Mouse (Mus musculus): ENCODE measurements around the gene Syn2. TPM values are rescaled to one million over a fixed set of nuclear protein-coding genes. Genes with fewer than 3 reads are reported as not detected.

Gene Syn2
- polyA plus RNA-seq, 1 experiment from 2014 or later, result 81.4 TPM

GRCm38 (mm10) chr6:115124675-115125357, 9.9 kb upstream of the Syn2 start:
- Histone ChIP-seq H3K4me2 (ENCODE audit: low read depth, low read length) (no peak overlapping the region), H3K4me3 (ENCODE audit: low read depth, low read length) (no peak overlapping the region), H3K36me3 (ENCODE audit: control insufficient read depth, insufficient read depth, low read length) (no peaks in the 10 kb centered on the region), H3K27ac (ENCODE audit: low read depth, low read length) (no peak overlapping the region), H3K4me1 (ENCODE audit: control insufficient read depth, insufficient read depth, low read length) (peaks cover 16% of the 10 kb centered on the region), H3K27me3 (ENCODE audit: control insufficient read depth, insufficient read depth, low read length) (no peaks in the 10 kb centered on the region), H3K9me3 (ENCODE audit: control insufficient read depth, low read length) (no peaks in the 10 kb centered on the region), H3K9ac (replicated peaks; ENCODE audit: low read depth, low read length) (no peak overlapping the region)
- 50% methylated on average over 2 of the region's 2 CpGs for WGBS
- ATAC-seq (ENCODE audit: low read depth), result no peak

DNA sequence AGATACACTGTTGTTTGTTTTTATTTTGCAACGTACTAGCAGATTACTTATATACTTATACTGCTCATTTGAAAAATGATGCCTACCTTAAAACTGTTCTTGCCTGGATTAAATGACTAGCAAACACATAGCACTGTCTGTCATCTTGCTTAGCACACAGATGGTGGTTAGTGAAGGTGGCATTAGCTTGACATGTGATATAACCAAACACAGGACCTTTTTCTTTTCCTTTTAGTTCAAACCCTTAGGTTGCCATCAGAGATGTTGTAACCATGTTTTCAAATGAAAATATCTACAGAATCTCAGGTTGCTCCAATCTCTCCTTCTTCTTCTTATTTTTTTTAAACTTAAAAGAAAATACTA, 9.4 kb upstream of the Syn2 start:
- peaks cover 16% of the 10 kb centered on the region for H3K4me1 ChIP-seq (ENCODE audit: control insufficient read depth, insufficient read depth, low read length)

DNA sequence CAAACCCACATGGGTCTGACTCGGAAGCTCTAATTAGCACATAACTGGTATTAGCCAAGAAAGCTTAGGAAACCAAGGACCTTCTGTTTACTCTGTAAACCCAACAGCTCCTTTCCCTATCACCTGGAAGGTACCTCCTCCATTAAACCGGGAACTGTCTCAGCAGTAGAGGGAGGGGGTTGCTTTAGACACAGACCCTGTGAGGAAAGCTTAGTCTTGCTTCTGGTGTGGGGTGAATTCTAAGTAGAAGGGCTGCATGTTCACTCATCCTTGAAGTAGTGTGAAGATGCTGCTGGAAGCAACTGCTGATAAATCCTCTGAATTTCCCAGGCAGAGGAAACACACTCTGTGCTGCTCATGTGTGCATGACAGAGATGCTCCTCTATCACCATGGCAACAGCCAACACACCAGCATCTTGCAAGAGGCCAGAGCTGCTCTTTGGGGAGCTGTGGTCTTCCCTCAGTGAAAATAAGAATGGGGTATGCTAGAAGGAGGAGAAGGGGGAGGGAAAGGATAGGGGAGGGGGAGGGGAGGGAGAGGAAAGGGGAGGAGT, 8.4 kb upstream of the Syn2 start:
- H3K4me1 ChIP-seq (ENCODE audit: control insufficient read depth, insufficient read depth, low read length), result peaks cover 16% of the 10 kb centered on the region
- H3K4me2 ChIP-seq (ENCODE audit: low read depth, low read length), result peak overlapping the region; percentile 8; the same call in 1 of the 2 replicates
- peak; percentile 93 for ATAC-seq (ENCODE audit: low read depth)
- 28% methylated on average over 2 of the region's 2 CpGs for WGBS
- H3K9me3 ChIP-seq (ENCODE audit: control insufficient read depth, low read length), result no peaks in the 10 kb centered on the region
- peak overlapping the region; percentile 85 for H3K27ac ChIP-seq (ENCODE audit: low read depth, low read length)
- no peak overlapping the region for H3K9ac ChIP-seq (replicated peaks; ENCODE audit: low read depth, low read length)
- no peaks in the 10 kb centered on the region for H3K36me3 ChIP-seq (ENCODE audit: control insufficient read depth, insufficient read depth, low read length)
- H3K27me3 ChIP-seq (ENCODE audit: control insufficient read depth, insufficient read depth, low read length), result no peaks in the 10 kb centered on the region
- no peak overlapping the region for H3K4me3 ChIP-seq (ENCODE audit: low read depth, low read length)

More for the DNA sequence above, 9.4 kb upstream of the Syn2 start:
- H3K36me3 ChIP-seq (ENCODE audit: control insufficient read depth, insufficient read depth, low read length), result no peaks in the 10 kb centered on the region
- H3K9ac ChIP-seq (replicated peaks; ENCODE audit: low read depth, low read length), result no peak overlapping the region
- no peak overlapping the region for H3K4me2 ChIP-seq (ENCODE audit: low read depth, low read length)
- H3K27me3 ChIP-seq (ENCODE audit: control insufficient read depth, insufficient read depth, low read length), result no peaks in the 10 kb centered on the region
- H3K4me3 ChIP-seq (ENCODE audit: low read depth, low read length), result no peak overlapping the region
- 85% methylated on average over 1 of the region's 1 CpGs for WGBS
- no peaks in the 10 kb centered on the region for H3K9me3 ChIP-seq (ENCODE audit: control insufficient read depth, low read length)
- no peak for ATAC-seq (ENCODE audit: low read depth)
- H3K27ac ChIP-seq (ENCODE audit: low read depth, low read length), result no peak overlapping the region

DNA sequence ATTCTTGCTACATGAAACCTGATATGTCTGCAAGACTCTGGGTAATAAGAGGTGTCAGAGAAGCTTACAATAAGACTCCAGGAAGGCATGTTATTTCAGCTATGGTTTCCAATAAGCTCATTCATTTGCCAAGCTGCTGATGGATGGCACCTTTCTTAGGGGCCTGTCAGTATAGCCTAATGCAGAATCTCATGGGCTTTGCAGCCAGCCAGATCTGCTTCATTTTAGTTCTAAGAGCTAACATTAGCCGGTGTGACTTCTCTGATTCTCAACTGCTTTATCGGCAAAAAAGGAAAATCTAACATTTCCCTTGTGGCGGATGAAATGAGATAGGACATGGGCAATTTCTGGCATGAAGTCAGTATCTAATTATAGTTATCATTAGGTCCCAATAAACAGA, 7.9 kb upstream of the Syn2 start:
- peak; percentile 21; the same call in 1 of the 2 replicates for ATAC-seq (ENCODE audit: low read depth)
- 55% methylated on average over 3 of the region's 3 CpGs for WGBS
- Histone ChIP-seq H3K4me2 (ENCODE audit: low read depth, low read length) (peak overlapping the region; percentile 8; the same call in 1 of the 2 replicates), H3K27ac (ENCODE audit: low read depth, low read length) (peak overlapping the region; percentile 85), H3K9me3 (ENCODE audit: control insufficient read depth, low read length) (no peaks in the 10 kb centered on the region), H3K4me3 (ENCODE audit: low read depth, low read length) (no peak overlapping the region), H3K4me1 (ENCODE audit: control insufficient read depth, insufficient read depth, low read length) (peaks cover 16% of the 10 kb centered on the region), H3K36me3 (ENCODE audit: control insufficient read depth, insufficient read depth, low read length) (no peaks in the 10 kb centered on the region), H3K9ac (replicated peaks; ENCODE audit: low read depth, low read length) (no peak overlapping the region), H3K27me3 (ENCODE audit: control insufficient read depth, insufficient read depth, low read length) (no peaks in the 10 kb centered on the region)

DNA sequence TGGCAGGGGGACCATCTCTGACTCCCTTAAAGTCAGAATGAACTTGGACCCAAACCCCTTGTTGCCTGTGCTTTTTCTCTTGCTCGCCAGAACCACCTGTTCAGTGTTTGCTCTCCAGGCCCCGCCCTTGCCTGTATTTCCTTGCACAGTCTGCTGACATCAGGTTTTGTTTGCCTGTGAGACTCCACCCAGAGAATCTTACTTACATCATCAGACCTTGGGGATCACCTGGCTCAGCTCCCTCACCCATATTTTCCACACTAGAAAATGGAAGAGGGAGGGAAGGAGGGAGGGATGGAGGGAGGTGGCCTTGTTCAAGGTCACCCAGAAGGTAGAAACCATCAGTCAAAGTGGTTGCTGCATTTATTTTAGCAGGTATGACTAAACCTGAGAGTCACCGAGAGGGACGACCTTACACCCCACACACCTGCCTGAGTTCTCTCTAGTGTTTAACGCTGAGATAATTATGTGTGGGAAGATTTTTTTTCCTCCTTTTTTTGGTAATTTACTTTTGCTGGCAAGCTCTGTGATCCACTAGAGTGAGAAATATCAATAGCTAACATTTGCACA, 7.4 kb upstream of the Syn2 start:
- Histone ChIP-seq H3K4me1 (ENCODE audit: control insufficient read depth, insufficient read depth, low read length) (peaks cover 16% of the 10 kb centered on the region), H3K9ac (replicated peaks; ENCODE audit: low read depth, low read length) (no peak overlapping the region), H3K36me3 (ENCODE audit: control insufficient read depth, insufficient read depth, low read length) (no peaks in the 10 kb centered on the region), H3K4me2 (ENCODE audit: low read depth, low read length) (no peak overlapping the region), H3K27ac (ENCODE audit: low read depth, low read length) (peak overlapping the region; percentile 85), H3K27me3 (ENCODE audit: control insufficient read depth, insufficient read depth, low read length) (no peaks in the 10 kb centered on the region), H3K9me3 (ENCODE audit: control insufficient read depth, low read length) (no peaks in the 10 kb centered on the region), H3K4me3 (ENCODE audit: low read depth, low read length) (no peak overlapping the region)
- WGBS, result 82% methylated on average over 5 of the region's 5 CpGs
- ATAC-seq (ENCODE audit: low read depth), result no peak

DNA sequence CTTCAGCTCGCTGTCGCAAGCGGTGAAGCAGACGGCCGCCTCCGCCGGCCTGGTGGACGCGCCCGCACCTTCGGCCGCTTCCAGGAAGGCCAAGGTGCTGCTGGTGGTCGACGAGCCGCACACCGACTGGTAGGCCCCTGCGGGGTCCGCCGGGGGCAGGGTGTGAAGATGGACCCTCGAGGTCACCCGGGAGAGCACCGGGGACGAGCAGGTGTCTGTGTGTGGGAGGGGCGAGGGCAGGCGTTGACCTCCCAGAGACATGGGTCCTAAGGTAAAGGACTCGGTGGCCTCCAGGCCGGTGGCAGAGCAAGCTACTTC, 589 bp downstream of the Syn2 start:
- H3K4me2 ChIP-seq (ENCODE audit: low read depth, low read length), result peak overlapping the region; percentile 68
- H3K27ac ChIP-seq (ENCODE audit: low read depth, low read length), result peak overlapping the region; percentile 62
- peaks cover 6% of the 10 kb centered on the region; the same call in 1 of the 2 replicates for H3K4me1 ChIP-seq (ENCODE audit: control insufficient read depth, insufficient read depth, low read length)
- peak overlapping the region; percentile 77 for H3K9ac ChIP-seq (replicated peaks; ENCODE audit: low read depth, low read length)
- H3K9me3 ChIP-seq (ENCODE audit: control insufficient read depth, low read length), result no peaks in the 10 kb centered on the region
- no peak; the same call in 1 of the 2 replicates for ATAC-seq (ENCODE audit: low read depth)
- WGBS, result 2% methylated on average over 27 of the region's 27 CpGs
- H3K27me3 ChIP-seq (ENCODE audit: control insufficient read depth, insufficient read depth, low read length), result no peaks in the 10 kb centered on the region
- H3K4me3 ChIP-seq (ENCODE audit: low read depth, low read length), result peak overlapping the region; percentile 75
- no peaks in the 10 kb centered on the region for H3K36me3 ChIP-seq (ENCODE audit: control insufficient read depth, insufficient read depth, low read length)

DNA sequence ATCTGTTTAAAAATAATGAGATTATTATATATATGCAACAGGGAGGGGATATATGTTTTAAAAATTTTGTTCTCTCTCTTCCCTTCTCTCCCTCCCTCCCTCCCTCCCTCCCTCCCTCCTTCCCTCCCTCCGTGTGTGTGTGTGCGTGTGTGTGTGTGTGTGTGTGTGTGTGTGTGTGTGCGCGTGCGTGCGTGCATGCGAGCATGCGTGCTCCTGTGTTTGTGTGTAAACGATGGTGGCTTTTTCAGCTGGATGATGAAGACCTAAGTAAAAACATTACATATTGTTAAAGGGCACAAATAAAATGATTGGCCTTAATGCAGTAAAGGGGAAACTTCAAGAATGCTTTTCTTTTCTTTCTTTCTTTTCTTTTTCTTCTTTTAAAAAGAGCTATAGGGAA, 1.5 kb downstream of the Syn2 start:
- no peak overlapping the region for H3K9ac ChIP-seq (replicated peaks; ENCODE audit: low read depth, low read length)

DNA sequence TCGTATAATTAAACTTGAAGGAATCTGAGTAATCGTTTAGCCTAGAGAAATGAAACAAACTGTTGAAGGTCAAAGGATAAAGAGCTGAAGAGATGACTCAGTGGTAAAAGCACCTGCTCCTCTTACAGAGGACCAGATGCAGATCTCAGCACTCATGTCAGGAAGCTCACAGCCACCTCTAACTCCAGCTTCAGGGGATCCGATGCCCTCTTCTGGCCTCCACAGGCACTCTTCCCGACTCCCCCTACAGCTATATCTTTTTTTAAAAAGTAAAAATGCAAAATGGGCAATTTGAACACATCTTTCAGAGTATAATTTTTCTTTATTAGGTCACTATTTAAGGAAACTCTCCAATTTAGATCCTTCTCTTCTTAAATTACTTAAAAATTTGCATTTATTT, 6.7 kb downstream of the Syn2 start:
- H3K9me3 ChIP-seq (ENCODE audit: control insufficient read depth, low read length), result no peaks in the 10 kb centered on the region; the same call in 1 of the 2 replicates
- no peaks in the 10 kb centered on the region for H3K27me3 ChIP-seq (ENCODE audit: control insufficient read depth, insufficient read depth, low read length)
- H3K4me2 ChIP-seq (ENCODE audit: low read depth, low read length), result no peak overlapping the region
- no peak overlapping the region for H3K27ac ChIP-seq (ENCODE audit: low read depth, low read length)
- H3K4me1 ChIP-seq (ENCODE audit: control insufficient read depth, insufficient read depth, low read length), result peaks cover 2% of the 10 kb centered on the region; the same call in 1 of the 2 replicates
- H3K36me3 ChIP-seq (ENCODE audit: control insufficient read depth, insufficient read depth, low read length), result no peaks in the 10 kb centered on the region
- 66% methylated on average over 4 of the region's 4 CpGs for WGBS
- ATAC-seq (ENCODE audit: low read depth), result no peak
- no peak overlapping the region for H3K4me3 ChIP-seq (ENCODE audit: low read depth, low read length)
- H3K9ac ChIP-seq (replicated peaks; ENCODE audit: low read depth, low read length), result no peak overlapping the region

More for the DNA sequence above, 1.5 kb downstream of the Syn2 start:
- 80% methylated on average over 8 of the region's 9 CpGs for WGBS
- Histone ChIP-seq H3K27ac (ENCODE audit: low read depth, low read length) (no peak overlapping the region), H3K4me3 (ENCODE audit: low read depth, low read length) (no peak overlapping the region; the same call in 1 of the 2 replicates), H3K4me1 (ENCODE audit: control insufficient read depth, insufficient read depth, low read length) (peaks cover 6% of the 10 kb centered on the region; the same call in 1 of the 2 replicates), H3K36me3 (ENCODE audit: control insufficient read depth, insufficient read depth, low read length) (no peaks in the 10 kb centered on the region), H3K9me3 (ENCODE audit: control insufficient read depth, low read length) (no peaks in the 10 kb centered on the region), H3K27me3 (ENCODE audit: control insufficient read depth, insufficient read depth, low read length) (no peaks in the 10 kb centered on the region), H3K4me2 (ENCODE audit: low read depth, low read length) (peak overlapping the region; percentile 68; the same call in 1 of the 2 replicates)
- no peak for ATAC-seq (ENCODE audit: low read depth)

DNA sequence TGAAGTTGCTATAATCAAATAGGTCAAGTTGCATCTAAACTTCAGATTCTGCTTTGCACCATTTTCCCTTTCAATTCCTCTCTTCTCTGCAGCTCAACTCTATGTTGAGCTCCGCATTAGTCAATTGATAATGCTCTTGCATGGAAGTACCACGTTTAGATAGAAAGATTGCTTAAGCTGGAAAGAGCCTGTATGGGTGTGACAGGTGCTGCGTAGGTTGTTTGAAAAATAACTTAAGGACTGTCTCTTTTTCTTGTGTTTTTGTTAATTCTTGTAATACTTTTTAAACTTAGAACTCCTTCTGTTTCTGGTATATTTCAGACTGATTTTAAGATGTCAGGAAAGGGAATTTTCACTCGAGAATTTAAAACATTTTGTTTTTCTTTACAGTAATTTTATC, 26.5 kb downstream of the Syn2 start:
- no peak for ATAC-seq (ENCODE audit: low read depth)
- WGBS, result 76% methylated on average over 4 of the region's 4 CpGs
- H3K4me3 ChIP-seq (ENCODE audit: low read depth, low read length), result no peak overlapping the region
- H3K4me1 ChIP-seq (ENCODE audit: control insufficient read depth, insufficient read depth, low read length), result no peaks in the 10 kb centered on the region
- no peak overlapping the region for H3K27ac ChIP-seq (ENCODE audit: low read depth, low read length)
- H3K4me2 ChIP-seq (ENCODE audit: low read depth, low read length), result no peak overlapping the region
- no peaks in the 10 kb centered on the region for H3K36me3 ChIP-seq (ENCODE audit: control insufficient read depth, insufficient read depth, low read length)
- H3K27me3 ChIP-seq (ENCODE audit: control insufficient read depth, insufficient read depth, low read length), result no peaks in the 10 kb centered on the region
- H3K9me3 ChIP-seq (ENCODE audit: control insufficient read depth, low read length), result no peaks in the 10 kb centered on the region
- no peak overlapping the region for H3K9ac ChIP-seq (replicated peaks; ENCODE audit: low read depth, low read length)
